Mouse (Mus musculus) hindbrain, postnatal 0 days (tissue): ENCODE data around the gene Pttg1. TPM values are rescaled to one million over a fixed set of nuclear protein-coding genes. Genes with fewer than 3 reads are reported as not detected.

Source experiments
- ATAC-seq: fragments of 200-750 bp; cut with Nextera tagmentation; 2 replicates; pipeline ENCODE4 v1.8.0; 2017; ENCODE audit warnings: mild to moderate bottlenecking, moderate TSS enrichment, moderate library complexity
- DNase-seq: peaks from one replicate; pipeline ENCODE4 v3.0.0-alpha.2; 2015; ENCODE audit warnings: low spot score
- H3K27ac ChIP-seq: fragments of 300-500 bp; sonication (generic); 2 replicates; pipeline ENCODE4 v1.5.1; 2014; ENCODE audit warnings: mild to moderate bottlenecking
- H3K27me3 ChIP-seq: fragments of 300-500 bp; sonication (generic); 2 replicates; pipeline ENCODE4 v1.6.1; 2014; ENCODE audit warnings: low read length, mixed read lengths; ENCODE audit not compliant: insufficient read depth
- H3K36me3 ChIP-seq: fragments of 300-500 bp; sonication (generic); 2 replicates; pipeline ENCODE4 v1.6.1; 2014; ENCODE audit warnings: low read length, mixed read lengths; ENCODE audit not compliant: insufficient read depth
- H3K4me1 ChIP-seq: fragments of 300-500 bp; sonication (generic); 2 replicates; pipeline ENCODE4 v1.6.1; 2014; ENCODE audit warnings: antibody characterized with exemption, low read length, mixed read lengths; ENCODE audit not compliant: insufficient read depth
- H3K4me2 ChIP-seq: fragments of 300-500 bp; sonication (generic); 2 replicates; pipeline ENCODE4 v1.6.1; 2014; ENCODE audit warnings: low read depth, mild to moderate bottlenecking, low read length, moderate library complexity, mixed read lengths
- H3K4me3 ChIP-seq: fragments of 300-500 bp; sonication (generic); 2 replicates; pipeline ENCODE4 v1.5.1; 2014; ENCODE audit warnings: low read length
- H3K9ac ChIP-seq: fragments of 300-500 bp; sonication (generic); replicated peaks from 2 replicates; pipeline ENCODE4 v1.6.1; 2014; ENCODE audit warnings: mild to moderate bottlenecking, low read length, moderate library complexity, mixed read lengths
- H3K9me3 ChIP-seq: fragments of 300-500 bp; sonication (generic); 2 replicates; pipeline ENCODE4 v1.6.1; 2016; ENCODE audit warnings: low read length, mixed read lengths
- CTCF ChIP-seq: IDR thresholded peaks from 2 replicates; pipeline ENCODE4 v1.5.1; 2016; ENCODE audit warnings: antibody characterized with exemption, control low read depth, low read depth
- WGBS: fragments of 180-500 bp; shearing (Covaris S2); extraction: QIAGEN DNeasy Blood & Tissue Kit; methylation state at CpG from one replicate; pipeline ENCODE4 v1.1.7; 2014; 5-methylcytosine and 5-hydroxymethylcytosine counted together
- polyA plus RNA-seq: library from polyadenylated mRNA; unstranded; fragments of >200 nt; fragmentation: Nextera tagmentation; extraction: Ambion mirVana; gene quantifications from 2 replicates; pipeline ENCODE4 v1.2.1, GENCODE M21; 2015
- total RNA-seq: library from RNA; depleted of rRNA; stranded (reverse); fragments of >200 nt; gene quantifications from 2 replicates; pipeline ENCODE4 v1.2.3, GENCODE M21; 2014

The Pttg1 gene
- total and polyA plus RNA-seq, 2 experiments from 2014 or later, result 23.6 to 80.5 TPM

- Histone ChIP-seq H3K4me1 (peaks cover 5% of the 10 kb centered on the region), H3K9me3 (no peaks in the 10 kb centered on the region), H3K27me3 (no peaks in the 10 kb centered on the region), H3K4me2 (no peak overlapping the region), H3K4me3 (no peak overlapping the region), H3K36me3 (no peaks in the 10 kb centered on the region), H3K27ac (no peak overlapping the region), H3K9ac (no peak overlapping the region)
- WGBS, result 92% methylated on average over 14 of the region's 14 CpGs
- ATAC-seq, result no peak
- no peak for TF ChIP-seq CTCF
- no peak for DNase-seq
These were observed 38.8 kb downstream of the Pttg1 start for GRCm38 (mm10) chr11:43387004-43387880.

- WGBS, result 5% methylated on average over 8 of the region's 8 CpGs
- peak; percentile 84 for ATAC-seq
- Histone ChIP-seq H3K9ac (peak overlapping the region; percentile 54), H3K27ac (peak overlapping the region; percentile 76), H3K4me3 (peak overlapping the region; percentile 29), H3K9me3 (no peaks in the 10 kb centered on the region), H3K36me3 (no peaks in the 10 kb centered on the region), H3K4me1 (peaks cover 5% of the 10 kb centered on the region), H3K27me3 (no peaks in the 10 kb centered on the region), H3K4me2 (peak overlapping the region; percentile 57)
- no peak for TF ChIP-seq CTCF
- peak; percentile 63 for DNase-seq
These were observed 40.3 kb downstream of the Pttg1 start for GRCm38 (mm10) chr11:43385716-43386115.

- TF ChIP-seq CTCF, result no peak
These were observed 40.9 kb downstream of the Pttg1 start for GRCm38 (mm10) chr11:43385055-43385649.

GRCm38 (mm10) chr11:43383581-43383980 is 42.5 kb downstream of the Pttg1 start:
- Histone ChIP-seq H3K9me3 (no peaks in the 10 kb centered on the region), H3K27me3 (no peaks in the 10 kb centered on the region), H3K4me2 (no peak overlapping the region), H3K36me3 (no peaks in the 10 kb centered on the region), H3K9ac (no peak overlapping the region), H3K4me3 (no peak overlapping the region), H3K4me1 (peaks cover 5% of the 10 kb centered on the region), H3K27ac (no peak overlapping the region)
- no peak for TF ChIP-seq CTCF
- ATAC-seq (no peak), DNase-seq (no peak)
- WGBS, result 84% methylated on average over 2 of the region's 2 CpGs

More at GRCm38 (mm10) chr11:43385055-43385649, 40.9 kb downstream of the Pttg1 start:
- H3K4me1 ChIP-seq, result peaks cover 5% of the 10 kb centered on the region
- H3K4me2 ChIP-seq, result peak overlapping the region; percentile 57
- no peaks in the 10 kb centered on the region for H3K9me3 ChIP-seq
- no peaks in the 10 kb centered on the region for H3K36me3 ChIP-seq
- H3K27ac ChIP-seq, result peak overlapping the region; percentile 76
- H3K27me3 ChIP-seq, result no peaks in the 10 kb centered on the region
- DNase-seq (peak; percentile 69), ATAC-seq (peak; percentile 92)
- WGBS, result 2% methylated on average over 17 of the region's 18 CpGs
- peak overlapping the region; percentile 29 for H3K4me3 ChIP-seq
- H3K9ac ChIP-seq, result peak overlapping the region; percentile 54

GRCm38 (mm10) chr11:43380901-43381300 is 45.1 kb downstream of the Pttg1 start:
- no peaks in the 10 kb centered on the region for H3K9me3 ChIP-seq
- TF ChIP-seq CTCF, result no peak
- no peak overlapping the region for H3K4me3 ChIP-seq
- no peaks in the 10 kb centered on the region for H3K36me3 ChIP-seq
- H3K4me1 ChIP-seq, result peaks cover 3% of the 10 kb centered on the region
- no peak overlapping the region for H3K9ac ChIP-seq
- DNase-seq (no peak), ATAC-seq (no peak)
- WGBS, result 92% methylated on average over 7 of the region's 7 CpGs
- H3K27ac ChIP-seq, result no peak overlapping the region
- H3K27me3 ChIP-seq, result no peaks in the 10 kb centered on the region
- H3K4me2 ChIP-seq, result no peak overlapping the region

GRCm38 (mm10) chr11:43379911-43380485 is 46.1 kb downstream of the Pttg1 start:
- 83% methylated on average over 11 of the region's 11 CpGs for WGBS
- no peak overlapping the region for H3K9ac ChIP-seq
- no peaks in the 10 kb centered on the region for H3K27me3 ChIP-seq
- no peaks in the 10 kb centered on the region for H3K36me3 ChIP-seq
- DNase-seq (no peak), ATAC-seq (no peak)
- no peaks in the 10 kb centered on the region; the same call in 1 of the 2 replicates for H3K4me1 ChIP-seq
- no peaks in the 10 kb centered on the region for H3K9me3 ChIP-seq
- no peak overlapping the region for H3K27ac ChIP-seq
- H3K4me2 ChIP-seq, result no peak overlapping the region
- no peak overlapping the region for H3K4me3 ChIP-seq
- TF ChIP-seq CTCF, result no peak
